Mouse (Mus musculus) heart, postnatal 25 days (tissue): ENCODE measurements around the gene Gm49345. TPM values are rescaled to one million over a fixed set of nuclear protein-coding genes. Genes with fewer than 3 reads are reported as not detected.
A peak's percentile ranks its signal among the peaks of the same experiment; 100 is the strongest.
"Not testable (repeated sequence)": the region's sequence is repeated elsewhere in the genome, so short reads cannot be mapped to it uniquely, and the experiment has no call there.

Experiments used
- DNase-seq: peaks from one replicate; pipeline ENCODE4 v3.0.0; 2022; ENCODE audit warnings: low spot score
- intact Hi-C: fragments of 180-260 bp; cut with DNase I; formaldehyde crosslinking; loops from one replicate; pipeline ENCODE4 v1.15.1; 2025
- total RNA-seq, 2 experiments: library from RNA; stranded (reverse); gene quantifications; 2 replicates each; pipeline ENCODE4 v1.2.3; 2021

Gm49345 gene
- total RNA-seq = 1 to 10 TPM in 1 of 2 experiments, not detected in 1; 1.1 TPM

- intact Hi-C loops = loop anchor here (2.0 to 5.0 kb wide), 4 partner anchors 27 to 207 kb away; no protein-coding TSS in a partner anchor
- peak; percentile 71 for DNase-seq
These were observed at the start of gene Gm49345, which contains the start of gene Zfp729a for GRCm38 (mm10) chr13:67637294-67638007. Gene Gm49345 (minus strand): TSS chr13:67637769. Gene Zfp729a (minus strand): TSS chr13:67637791.

GRCm38 (mm10) chr13:67686971-67687370 lies 49.4 kb upstream of the Gm49345 start, which contains the start of gene Zfp738:
Gene Zfp738 (minus strand): TSS chr13:67687071.
- intact Hi-C loops = no loop called here
- DNase-seq = no peak

- intact Hi-C loops = loop anchor here (1.0 to 2.0 kb wide), 4 partner anchors 40 to 161 kb away; partner anchors contain the start of genes Gm49345, Zfp729a and Zfp729b
- not testable (repeated sequence) for DNase-seq
These were observed 46.3 kb upstream of the Gm49345 start for GRCm38 (mm10) chr13:67683841-67684240.

GRCm38 (mm10) chr13:67682959-67683735 lies 45.6 kb upstream of the Gm49345 start:
- intact Hi-C loops = loop anchor here (1.0 to 2.0 kb wide), 4 partner anchors 41 to 162 kb away; partner anchors contain the start of genes Gm49345, Zfp729a and Zfp729b

GRCm38 (mm10) chr13:67674902-67675301 lies 37.3 kb upstream of the Gm49345 start:
- intact Hi-C loops = no loop called here
- no peak for DNase-seq

More at GRCm38 (mm10) chr13:67682959-67683735, 45.6 kb upstream of the Gm49345 start:
- DNase-seq = peak; percentile 68

GRCm38 (mm10) chr13:67652496-67652895 lies 14.9 kb upstream of the Gm49345 start:
- DNase-seq = no peak
- intact Hi-C loops = no loop called here

GRCm38 (mm10) chr13:67610108-67610507 lies 27.5 kb downstream of the Gm49345 start:
- DNase-seq = no peak
- intact Hi-C loops = loop anchor here (2.0 kb wide), 1 partner anchor 27 kb away; the partner anchor contains the start of genes Gm49345 and Zfp729a

GRCm38 (mm10) chr13:67609066-67609876 lies 28.3 kb downstream of the Gm49345 start, which contains the start of gene Zfp729b:
Gene Zfp729b (minus strand): TSS chr13:67609707.
- intact Hi-C loops = loop anchor here (2.0 kb wide), 2 partner anchors 74 to 116 kb away; no protein-coding TSS in a partner anchor
- peak; percentile 74 for DNase-seq

- DNase-seq = no peak
- intact Hi-C loops = no loop called here
These were observed 64.9 kb downstream of the Gm49345 start for GRCm38 (mm10) chr13:67572591-67573189.

- DNase-seq = no peak
- intact Hi-C loops = loop anchor here (2.0 to 10.0 kb wide), 4 partner anchors 27 to 491 kb away; partner anchors contain the start of genes Gm26965, Gm28557, Zfp455 and Zfp712
These were observed 83.8 kb downstream of the Gm49345 start, which contains the start of gene Zfp748 for GRCm38 (mm10) chr13:67553730-67554129. Gene Zfp748 (minus strand): TSS chr13:67553830.

GRCm38 (mm10) chr13:67552505-67553346 lies 84.8 kb downstream of the Gm49345 start:
- peak; percentile 68 for DNase-seq
- intact Hi-C loops = loop anchor here (2.0 to 10.0 kb wide), 4 partner anchors 26 to 490 kb away; partner anchors contain the start of genes Gm26965, Gm28557, Zfp455 and Zfp712

GRCm38 (mm10) chr13:67545941-67546340 lies 91.6 kb downstream of the Gm49345 start:
- DNase-seq = no peak
- intact Hi-C loops = no loop called here

Other genes starting within 250 kb of the Gm49345 start
- 1 to 10 TPM; 1.6 to 1.9 TPM for gene Zfp429, start 237.9 kb downstream of the Gm49345 start, total RNA-seq
- under 1 TPM; 0.26 to 0.48 TPM for gene Zfp459, start 216.4 kb downstream of the Gm49345 start, total RNA-seq
- 1 to 10 TPM; 7.1 to 7.8 TPM for gene Zfp874a, start 186.1 kb downstream of the Gm49345 start, total RNA-seq
- 10 to 100 TPM; 17.0 to 19.5 TPM for gene Zfp874b, start 153.5 kb downstream of the Gm49345 start, total RNA-seq
- gene Zfp58, start 137.2 kb downstream of the Gm49345 start, total RNA-seq = 1 to 10 TPM; 3.8 to 4.6 TPM
- not detected for gene Gm26965, start 111.6 kb downstream of the Gm49345 start, total RNA-seq
- gene Zfp87, start 111.6 kb downstream of the Gm49345 start, total RNA-seq = 10 to 100 TPM in 1 of 2 experiments, 1 to 10 TPM in 1; 5.9 to 11.1 TPM
- gene Zfp748, start 83.9 kb downstream of the Gm49345 start, total RNA-seq = 1 to 10 TPM; 3.5 to 3.9 TPM
- gene Zfp729b, start 28.1 kb downstream of the Gm49345 start, total RNA-seq = 1 to 10 TPM; 4.0 to 5.6 TPM
- gene Zfp729a, start within 50 bp of the Gm49345 start, total RNA-seq = 1 to 10 TPM; 2.9 to 3.7 TPM
- gene Zfp738, start 49.3 kb upstream of the Gm49345 start, total RNA-seq = 1 to 10 TPM; 4.0 to 5.7 TPM
- 1 to 10 TPM; 6.5 to 7.1 TPM for gene Zfp65, start 91.4 kb upstream of the Gm49345 start, total RNA-seq
- 1 to 10 TPM; 1.8 to 2.4 TPM for gene Zfp85, start 117.5 kb upstream of the Gm49345 start, total RNA-seq
- 1 to 10 TPM; 1.5 TPM for gene Zfp493, start 141.9 kb upstream of the Gm49345 start, total RNA-seq
- 1 to 10 TPM; 2.5 to 2.6 TPM for gene Zfp273, start 176.0 kb upstream of the Gm49345 start, total RNA-seq
- 1 to 10 TPM in 1 of 2 experiments, not detected in 1; 1.1 TPM for gene Gm10037, start 193.3 kb upstream of the Gm49345 start, total RNA-seq
- gene BC048507, start 225.6 kb upstream of the Gm49345 start, total RNA-seq = not detected